Mouse (Mus musculus) cortical plate, adult 2 months (tissue): ENCODE results near the gene Itpripl2.

Experiments used
- CTCF ChIP-seq: fragments of 200-500 bp; IDR thresholded peaks from 2 replicates; pipeline ENCODE4 v1.5.1; 2011; ENCODE audit warnings: mild to moderate bottlenecking, control low read depth, low read length; ENCODE audit not compliant: insufficient read depth; ENCODE audit errors: extremely low read depth
- POLR2A ChIP-seq: fragments of 200-500 bp; IDR thresholded peaks from 2 replicates; pipeline ENCODE4 v1.6.1; 2011; ENCODE audit warnings: mild to moderate bottlenecking, low read length, control low read depth; ENCODE audit not compliant: insufficient read depth; ENCODE audit errors: extremely low read depth

DNA sequence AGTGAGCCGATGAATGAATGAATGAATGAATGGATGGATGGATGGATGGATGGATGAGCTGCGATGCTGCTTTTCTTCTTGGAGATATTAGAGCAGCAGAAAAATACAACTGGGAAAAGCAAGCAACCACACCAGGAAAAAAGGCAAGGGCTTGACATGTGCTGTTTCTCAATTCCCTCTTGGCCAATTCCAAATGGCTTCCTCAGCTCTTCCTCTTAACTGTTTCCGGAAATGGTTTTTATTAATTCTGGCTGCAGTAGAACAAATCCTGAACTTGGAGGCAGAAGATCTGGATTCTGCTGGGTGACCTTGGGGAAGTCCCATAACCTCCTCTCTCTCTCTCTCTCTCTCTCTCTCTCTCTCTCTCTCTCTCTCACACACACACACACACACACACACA, 23.7 kb downstream of the Itpripl2 start:
- TF ChIP-seq CTCF (no peak), POLR2A (no peak)
